Mouse (Mus musculus): ENCODE measurements around the gene Vmn1r209. TPM values are rescaled to one million over a fixed set of nuclear protein-coding genes. Genes with fewer than 3 reads are reported as not detected.
A peak's percentile ranks its signal among the peaks of the same experiment; 100 is the strongest.
"Not testable (repeated sequence)": the region's sequence is repeated elsewhere in the genome, so short reads cannot be mapped to it uniquely, and the experiment has no call there.

The Vmn1r209 gene
- total and polyA plus RNA-seq, 3 experiments, result not detected

DNA sequence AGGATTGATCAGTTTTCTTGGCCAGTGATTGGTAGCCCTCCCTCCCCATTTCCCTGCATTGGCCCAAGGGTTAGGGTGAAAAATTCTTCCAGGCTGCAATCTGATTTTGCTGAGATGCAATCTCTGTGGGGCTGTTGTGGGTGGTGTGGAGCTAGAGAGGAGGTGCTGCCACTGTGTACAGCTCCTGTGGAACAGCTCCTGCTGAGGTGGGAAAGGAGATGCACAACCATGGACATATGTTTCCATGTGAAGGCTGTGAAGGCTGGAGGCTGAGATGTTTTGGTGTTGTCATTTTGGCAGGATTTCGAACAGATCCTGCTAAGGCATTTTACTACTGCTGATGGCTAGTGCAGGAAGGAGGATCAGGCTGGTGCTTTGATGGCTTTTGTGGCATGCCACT, 37.3 kb upstream of the Vmn1r209 start:
- DNase-seq (ENCODE audit: extremely low read depth), result no peak
- Histone ChIP-seq H3K27ac (ENCODE audit: insufficient read depth, low read depth) (no peak overlapping the region), H3K4me3 (replicated peaks in 1 of 3; ENCODE audit: low read depth in 2 of 3, low read length in 2 of 3, poor library complexity in 1 of 3) (no peak overlapping the region), H3K9ac (ENCODE audit: insufficient read depth, low read depth) (no peak overlapping the region), H3K4me2 (ENCODE audit: insufficient read depth, low read depth, poor library complexity, severe bottlenecking) (no peak overlapping the region), H3K79me2 (replicated peaks; ENCODE audit: control insufficient read depth, extremely low read depth, insufficient read depth, poor library complexity, severe bottlenecking) (no peaks in the 10 kb centered on the region), H3K9me3 (replicated peaks; ENCODE audit: low read length) (no peaks in the 10 kb centered on the region), H3K36me3 (replicated peaks in 1 of 2; ENCODE audit: control insufficient read depth in 1 of 2, insufficient read depth in 1 of 2, low read length in 1 of 2) (no peaks in the 10 kb centered on the region), H3K4me1 (ENCODE audit: control insufficient read depth in 1 of 2, insufficient read depth in 2 of 2) (no peaks in the 10 kb centered on the region), H3K27me3 (replicated peaks) (no peaks in the 10 kb centered on the region)
- TF ChIP-seq USF2 (conservative IDR thresholded peaks at IDR 0.05; ENCODE audit: low read depth, low read length) (no peak), TCF12 (IDR thresholded peaks at IDR 0.05; ENCODE audit: low read depth, low read length) (no peak), SIN3A (IDR thresholded peaks at IDR 0.05; ENCODE audit: low read length) (no peak), MAFK (IDR thresholded peaks at IDR 0.05; ENCODE audit: insufficient replicate concordance, low read length) (no peak), MAZ (IDR thresholded peaks at IDR 0.05; ENCODE audit: low read depth, low read length) (no peak), POLR2AphosphoS2 (IDR thresholded peaks at IDR 0.05; ENCODE audit: low read depth, low read length) (no peak), MAX (IDR thresholded peaks at IDR 0.05; ENCODE audit: low read length) (no peak), JUN (IDR thresholded peaks at IDR 0.05; ENCODE audit: insufficient read depth, low read depth, low read length) (no peak), MEF2A (IDR thresholded peaks at IDR 0.05; ENCODE audit: borderline replicate concordance, low read depth, low read length) (no peak), ZMIZ1 (IDR thresholded peaks at IDR 0.05; ENCODE audit: low read depth, low read length) (no peak), JUND (conservative IDR thresholded peaks at IDR 0.05; ENCODE audit: low read depth, low read length) (no peak)
- dilution Hi-C loops (cut with MboI; ENCODE audit: extremely low pct_ligation_motif_present, extremely low pct_unique_long_range_greater_than_20kb, low sequenced_read_pairs), result no loop called here
- in situ Hi-C loops (cut with MboI; ENCODE audit: low pct_ligation_motif_present, low pct_unique_long_range_greater_than_20kb, low sequenced_read_pairs), result no loop called here

DNA sequence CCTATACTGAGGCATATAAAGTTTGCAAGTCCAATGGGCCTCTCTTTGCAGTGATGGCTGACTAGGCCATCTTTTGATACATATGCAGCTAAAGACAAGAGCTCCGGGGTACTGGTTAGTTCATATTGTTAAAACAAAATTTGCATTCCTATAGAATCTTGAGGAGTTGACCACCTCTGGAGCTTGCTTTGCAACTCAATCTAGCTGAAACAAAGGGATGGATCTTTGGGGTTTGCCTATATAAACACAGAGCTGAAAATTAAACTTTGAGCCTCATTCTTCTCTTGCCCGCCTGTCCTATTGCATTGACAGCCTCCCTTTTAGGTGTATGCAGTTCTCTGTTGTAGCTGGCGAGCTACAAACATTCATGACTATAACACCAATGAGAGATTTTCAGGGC, 34.8 kb upstream of the Vmn1r209 start:
- H3K9me3 ChIP-seq (replicated peaks; ENCODE audit: low read length); H3K9ac ChIP-seq (ENCODE audit: insufficient read depth, low read depth); H3K79me2 ChIP-seq (replicated peaks; ENCODE audit: control insufficient read depth, extremely low read depth, insufficient read depth, poor library complexity, severe bottlenecking); H3K4me1 ChIP-seq (ENCODE audit: control insufficient read depth in 1 of 2, insufficient read depth in 2 of 2); dilution Hi-C loops (cut with MboI; ENCODE audit: extremely low pct_ligation_motif_present, extremely low pct_unique_long_range_greater_than_20kb, low sequenced_read_pairs); H3K36me3 ChIP-seq (replicated peaks in 1 of 2; ENCODE audit: control insufficient read depth in 1 of 2, insufficient read depth in 1 of 2, low read length in 1 of 2); in situ Hi-C loops (cut with MboI; ENCODE audit: low pct_ligation_motif_present, low pct_unique_long_range_greater_than_20kb, low sequenced_read_pairs); H3K4me3 ChIP-seq (replicated peaks in 1 of 3; ENCODE audit: low read depth in 2 of 3, low read length in 2 of 3, poor library complexity in 1 of 3); H3K4me2 ChIP-seq (ENCODE audit: insufficient read depth, low read depth, poor library complexity, severe bottlenecking); H3K27ac ChIP-seq (ENCODE audit: insufficient read depth, low read depth); DNase-seq (ENCODE audit: extremely low read depth); H3K27me3 ChIP-seq (replicated peaks): not testable (repeated sequence)

DNA sequence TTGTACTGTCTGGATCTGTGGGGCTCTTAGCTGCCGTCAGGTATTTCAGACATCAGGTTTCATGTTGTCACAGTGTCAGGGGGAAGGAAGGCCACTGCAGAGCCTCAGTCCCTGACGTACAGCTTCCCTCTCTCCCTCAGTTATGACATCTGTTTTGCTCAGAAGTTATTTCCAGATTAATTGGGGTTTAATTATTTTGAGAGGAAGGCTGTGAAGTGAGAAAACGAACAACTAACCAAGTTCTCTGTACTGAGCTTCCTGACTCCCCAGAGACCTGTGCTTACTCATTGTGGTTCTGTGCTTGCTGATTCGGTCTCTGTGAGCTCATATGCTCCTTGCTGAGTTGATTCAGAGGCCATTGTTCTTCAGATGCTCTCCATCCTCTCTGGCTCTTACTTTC, 21.8 kb upstream of the Vmn1r209 start, which contains the start of gene Vmn1r210:
TSS of gene Vmn1r210 (minus strand) at position 101 of the 400 bp plus-strand sequence.
- H3K4me2 ChIP-seq (ENCODE audit: insufficient read depth, low read depth, poor library complexity, severe bottlenecking), result no peak within 1 kb of the TSS
- H3K9ac ChIP-seq (ENCODE audit: insufficient read depth, low read depth), result no peak within 1 kb of the TSS
- in situ Hi-C loops (cut with MboI; ENCODE audit: low pct_ligation_motif_present, low pct_unique_long_range_greater_than_20kb, low sequenced_read_pairs), result no loop called here
- H3K27me3 ChIP-seq (replicated peaks), result no peaks in the 10 kb centered on the region
- DNase-seq (ENCODE audit: extremely low read depth), result peak; percentile 62
- H3K4me3 ChIP-seq (replicated peaks in 1 of 3; ENCODE audit: low read depth in 2 of 3, low read length in 2 of 3, poor library complexity in 1 of 3), result no peak within 1 kb of the TSS
- no peaks in the 10 kb centered on the region for H3K36me3 ChIP-seq (replicated peaks in 1 of 2; ENCODE audit: control insufficient read depth in 1 of 2, insufficient read depth in 1 of 2, low read length in 1 of 2)
- H3K9me3 ChIP-seq (replicated peaks; ENCODE audit: low read length), result no peaks in the 10 kb centered on the region
- H3K27ac ChIP-seq (ENCODE audit: insufficient read depth, low read depth), result no peak within 1 kb of the TSS
- H3K4me1 ChIP-seq (ENCODE audit: control insufficient read depth in 1 of 2, insufficient read depth in 2 of 2), result peaks cover 4 to 17% of the 10 kb centered on the region in 2 experiments; a peak in 2 of 4 replicates
- no peaks in the 10 kb centered on the region for H3K79me2 ChIP-seq (replicated peaks; ENCODE audit: control insufficient read depth, extremely low read depth, insufficient read depth, poor library complexity, severe bottlenecking)
- dilution Hi-C loops (cut with MboI; ENCODE audit: extremely low pct_ligation_motif_present, extremely low pct_unique_long_range_greater_than_20kb, low sequenced_read_pairs), result no loop called here
- TF ChIP-seq SMC3 (IDR thresholded peaks at IDR 0.05; ENCODE audit: low read depth, low read length) (no peak), MAFK (IDR thresholded peaks at IDR 0.05; ENCODE audit: insufficient replicate concordance, low read length) (no peak), RAD21 (IDR thresholded peaks at IDR 0.05; ENCODE audit: low read depth, low read length) (no peak), CHD2 (IDR thresholded peaks at IDR 0.05; ENCODE audit: low read length) (no peak), RCOR1 (conservative IDR thresholded peaks at IDR 0.05; ENCODE audit: low read depth, low read length) (no peak), CHD1 (IDR thresholded peaks at IDR 0.05; ENCODE audit: low read depth, low read length) (no peak), ZKSCAN1 (IDR thresholded peaks at IDR 0.05; ENCODE audit: borderline replicate concordance, low read depth, low read length) (no peak), NELFE (IDR thresholded peaks at IDR 0.05; ENCODE audit: low read depth, low read length) (no peak), MYC (IDR thresholded peaks at IDR 0.05; ENCODE audit: low read depth, low read length) (no peak), E2F4 (IDR thresholded peaks at IDR 0.05; ENCODE audit: insufficient replicate concordance, low read depth, low read length) (no peak), IRF4 (IDR thresholded peaks at IDR 0.05; ENCODE audit: low read depth, low read length) (0 out of 2 replicates have a peak, but pooled peaks have one; percentile 28), MXI1 (IDR thresholded peaks at IDR 0.05; ENCODE audit: low read depth, low read length) (no peak), USF2 (conservative IDR thresholded peaks at IDR 0.05; ENCODE audit: low read depth, low read length) (no peak), PAX5 (IDR thresholded peaks at IDR 0.05; ENCODE audit: low read length) (no peak), POLR2AphosphoS2 (IDR thresholded peaks at IDR 0.05; ENCODE audit: low read depth, low read length) (no peak), GABPA (IDR thresholded peaks at IDR 0.05; ENCODE audit: insufficient replicate concordance, low read depth, low read length) (no peak), JUN (IDR thresholded peaks at IDR 0.05; ENCODE audit: insufficient read depth, low read depth, low read length) (no peak; the same call in 1 of the 2 replicates), ELF1 (IDR thresholded peaks at IDR 0.05; ENCODE audit: low read depth, low read length) (no peak), CTCF (conservative IDR thresholded peaks at IDR 0.05 in 1 of 2, IDR thresholded peaks at IDR 0.05 in 1 of 2; ENCODE audit: low read depth in 2 of 2, low read length in 2 of 2) (no peak), EP300 (IDR thresholded peaks at IDR 0.05; ENCODE audit: low read length) (peak; percentile 48)

All from CH12.LX (cell line).